Mouse (Mus musculus) bone marrow, adult 2 months (tissue): Measurements from ENCODE around the gene Coro7. TPM values are rescaled to one million over a fixed set of nuclear protein-coding genes. Genes with fewer than 3 reads are reported as not detected.
A peak's percentile ranks its signal among the peaks of the same experiment; 100 is the strongest.

ENCODE experiments used
- H3K27ac ChIP-seq: fragments of 200-500 bp; 2 replicates; pipeline ENCODE4 v1.5.1; 2012; ENCODE audit warnings: low read depth, mild to moderate bottlenecking, control low read depth, inconsistent platforms, low read length; ENCODE audit not compliant: control insufficient read depth, poor library complexity, insufficient read depth
- H3K4me1 ChIP-seq: fragments of 200-500 bp; 2 replicates; pipeline ENCODE4 v1.6.1; 2011; ENCODE audit warnings: low read length; ENCODE audit not compliant: control insufficient read depth, insufficient read depth
- H3K4me3 ChIP-seq: fragments of 200-500 bp; replicated peaks from 2 replicates; pipeline ENCODE3; 2011; ENCODE audit warnings: mild to moderate bottlenecking, low read depth, low read length, control low read depth; ENCODE audit not compliant: control insufficient read depth
- CTCF ChIP-seq: fragments of 200-500 bp; IDR thresholded peaks from 2 replicates; pipeline ENCODE4 v1.5.1; 2011; ENCODE audit warnings: low read length, control low read depth; ENCODE audit not compliant: control insufficient read depth, insufficient read depth
- POLR2A ChIP-seq: fragments of 200-500 bp; IDR thresholded peaks from 2 replicates; pipeline ENCODE4 v1.6.1; 2011; ENCODE audit warnings: low read depth, mild to moderate bottlenecking, control low read depth, low read length, borderline replicate concordance; ENCODE audit not compliant: control insufficient read depth
- whole genome bisulfite sequencing: fragments of 180-500 bp; shearing (Covaris S2); methylation state at CpG from one replicate; pipeline ENCODE4 v1.1.7; 2018; 5-methylcytosine and 5-hydroxymethylcytosine counted together
- polyA plus RNA-seq: library from polyadenylated mRNA; stranded (reverse); fragments of >200 nt; gene quantifications from 2 replicates; pipeline ENCODE4 v1.2.4, GENCODE M21; 2011; ENCODE audit warnings: low replicate concordance; ENCODE audit not compliant: missing spikeins, insufficient read depth, insufficient read length

Gene Coro7
- polyA plus RNA-seq, 1 experiment = 102 TPM

GRCm38 (mm10) chr16:4722128-4722914 lies 42.7 kb upstream of the Coro7 start:
- Histone ChIP-seq H3K27ac (peak overlapping the region; percentile 92), H3K4me1 (peaks cover 8% of the 10 kb centered on the region), H3K4me3 (no peak overlapping the region)
- WGBS = 20% methylated on average over 7 of the region's 7 CpGs
- TF ChIP-seq POLR2A (no peak), CTCF (no peak)

GRCm38 (mm10) chr16:4718753-4719518 lies 39.4 kb upstream of the Coro7 start, which contains the start of gene Nmral1:
Gene Nmral1, minus strand, starts transcription at chr16:4719356.
- TF ChIP-seq POLR2A (peak; percentile 46; the same call in 1 of the 2 replicates), CTCF (no peak)
- H3K27ac ChIP-seq = peak within 1 kb of the TSS; percentile 63
- H3K4me3 ChIP-seq = peak within 1 kb of the TSS; percentile 92
- peaks cover 6% of the 10 kb centered on the region for H3K4me1 ChIP-seq
- 13% methylated on average over 33 of the region's 33 CpGs for WGBS

- 38% methylated on average over 3 of the region's 3 CpGs for WGBS
- H3K4me1 ChIP-seq = peaks cover 1% of the 10 kb centered on the region
Measured at GRCm38 (mm10) chr16:4717866-4718265, 38.3 kb upstream of the Coro7 start.

GRCm38 (mm10) chr16:4713861-4714710 lies 34.5 kb upstream of the Coro7 start:
- no peak overlapping the region for H3K27ac ChIP-seq
- no peaks in the 10 kb centered on the region for H3K4me1 ChIP-seq
- H3K4me3 ChIP-seq = no peak overlapping the region
- 84% methylated on average over 17 of the region's 17 CpGs for WGBS
- TF ChIP-seq CTCF = no peak
- TF ChIP-seq POLR2A = no peak

More at GRCm38 (mm10) chr16:4717866-4718265, 38.3 kb upstream of the Coro7 start:
- TF ChIP-seq POLR2A (no peak), CTCF (no peak)
- Histone ChIP-seq H3K27ac (no peak overlapping the region), H3K4me3 (peak overlapping the region; percentile 21)

GRCm38 (mm10) chr16:4711173-4711572 lies 31.6 kb upstream of the Coro7 start:
- no peaks in the 10 kb centered on the region for H3K4me1 ChIP-seq
- no peak overlapping the region for H3K4me3 ChIP-seq
- no peak for TF ChIP-seq CTCF
- no peak for TF ChIP-seq POLR2A
- no peak overlapping the region for H3K27ac ChIP-seq
- WGBS = 94% methylated on average over 4 of the region's 4 CpGs

- no peak overlapping the region for H3K4me3 ChIP-seq
- 81% methylated on average over 4 of the region's 4 CpGs for WGBS
- TF ChIP-seq CTCF (no peak), POLR2A (no peak)
- no peaks in the 10 kb centered on the region for H3K4me1 ChIP-seq
- H3K27ac ChIP-seq = no peak overlapping the region
Measured at GRCm38 (mm10) chr16:4705541-4705940, 26.0 kb upstream of the Coro7 start.

GRCm38 (mm10) chr16:4702646-4703045 lies 23.1 kb upstream of the Coro7 start:
- TF ChIP-seq POLR2A (no peak), CTCF (no peak)
- Histone ChIP-seq H3K4me3 (no peak overlapping the region), H3K4me1 (no peaks in the 10 kb centered on the region), H3K27ac (no peak overlapping the region)
- WGBS = 50% methylated on average over 1 of the region's 1 CpGs
